Mouse (Mus musculus) granulocyte monocyte progenitor cell, adult 5-6 weeks (primary cell): ENCODE measurements around the gene Ptch1. TPM values are rescaled to one million over a fixed set of nuclear protein-coding genes. Genes with fewer than 3 reads are reported as not detected.
A peak's percentile ranks its signal among the peaks of the same experiment; 100 is the strongest.

ENCODE experiments used
- ATAC-seq: replicated peaks from 2 replicates; pipeline ENCODE4 v1.8.0; 2016; ENCODE audit warnings: mild to moderate bottlenecking, moderate TSS enrichment, inconsistent platforms; ENCODE audit not compliant: poor library complexity, severe bottlenecking
- total RNA-seq, 2 experiments: library from RNA; stranded (forward) in 1 of 2; stranded (reverse) in 1 of 2; fragments of 200-712, 200-1000 nt in 1 of 2; fragments of >200 nt in 1 of 2; fragmentation: Nextera tagmentation in 1 of 2; gene quantifications; 2 replicates each; pipeline ENCODE4 v1.2.3; 2014 to 2017

Gene Ptch1
- total RNA-seq, 2 experiments from 2014 or later, result 7.7 to 14.0 TPM

GRCm38 (mm10) chr13:63541510-63541909 is 31.9 kb downstream of the Ptch1 start:
- no peak for ATAC-seq

DNA sequence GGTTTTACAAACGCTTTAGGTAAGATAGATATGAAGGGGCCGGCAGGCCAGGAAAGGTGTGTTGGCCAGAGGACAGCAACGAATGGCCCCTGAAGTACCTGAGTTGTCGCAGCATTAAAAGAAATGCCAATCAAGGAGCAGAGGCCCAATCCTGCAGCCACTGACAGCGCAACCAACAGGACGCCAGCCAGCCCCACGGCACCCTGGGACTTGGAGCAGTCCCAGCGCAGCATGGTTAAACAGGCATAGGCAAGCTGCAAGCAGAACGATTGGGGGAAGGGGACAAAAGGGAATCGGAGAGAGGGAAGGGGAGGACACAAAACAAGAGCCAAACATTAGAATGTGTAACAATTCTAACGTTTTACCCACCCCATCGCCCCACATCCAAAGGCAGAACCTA is 32.8 kb downstream of the Ptch1 start:
- no peak for ATAC-seq

- no peak for ATAC-seq
Observed at GRCm38 (mm10) chr13:63534981-63535380, 38.4 kb downstream of the Ptch1 start.

GRCm38 (mm10) chr13:63530857-63531256 is 42.5 kb downstream of the Ptch1 start:
- no peak for ATAC-seq

DNA sequence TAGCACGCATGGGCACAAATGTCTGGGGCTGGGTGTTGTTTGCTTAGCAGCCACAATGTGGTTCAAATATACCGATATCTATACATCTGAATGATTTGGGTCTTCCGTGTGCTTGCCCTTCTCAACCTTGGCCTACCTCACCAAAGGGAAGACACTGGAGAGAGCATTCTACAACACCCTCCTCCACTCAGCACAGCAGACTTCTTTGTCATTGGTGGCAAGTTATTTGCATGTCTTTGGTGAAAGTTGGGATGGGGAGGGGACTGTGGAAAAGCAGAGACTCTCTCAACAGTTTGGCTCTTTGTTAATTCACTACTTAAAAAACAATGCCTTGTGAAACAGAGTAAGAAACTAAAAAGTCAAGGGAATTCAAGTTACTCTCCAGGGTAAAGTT is 43.0 kb downstream of the Ptch1 start:
- no peak for ATAC-seq

- ATAC-seq, result no peak
Observed at GRCm38 (mm10) chr13:63529602-63530370, 43.6 kb downstream of the Ptch1 start.

DNA sequence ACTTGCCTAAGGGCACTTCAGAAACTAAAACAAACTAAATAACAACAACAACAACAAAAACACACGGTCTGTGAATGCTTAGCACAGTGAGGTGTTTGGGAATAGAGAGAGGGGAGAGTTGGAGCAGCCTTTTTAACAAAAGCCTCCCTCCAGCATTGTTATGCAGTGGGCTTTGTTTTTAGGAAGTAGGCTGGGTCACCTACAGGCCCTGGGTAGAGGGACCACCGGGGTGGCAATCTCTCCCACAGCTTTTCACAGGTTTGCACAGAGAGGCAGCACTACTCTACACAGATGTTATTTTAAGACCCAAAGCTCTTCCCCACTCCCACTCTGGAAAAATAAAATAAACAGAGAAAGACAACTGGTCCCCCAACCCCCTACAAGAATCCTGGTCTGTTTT is 44.5 kb downstream of the Ptch1 start:
- ATAC-seq, result no peak

GRCm38 (mm10) chr13:63528164-63528675 is 45.2 kb downstream of the Ptch1 start:
- peak; percentile 95 for ATAC-seq

DNA sequence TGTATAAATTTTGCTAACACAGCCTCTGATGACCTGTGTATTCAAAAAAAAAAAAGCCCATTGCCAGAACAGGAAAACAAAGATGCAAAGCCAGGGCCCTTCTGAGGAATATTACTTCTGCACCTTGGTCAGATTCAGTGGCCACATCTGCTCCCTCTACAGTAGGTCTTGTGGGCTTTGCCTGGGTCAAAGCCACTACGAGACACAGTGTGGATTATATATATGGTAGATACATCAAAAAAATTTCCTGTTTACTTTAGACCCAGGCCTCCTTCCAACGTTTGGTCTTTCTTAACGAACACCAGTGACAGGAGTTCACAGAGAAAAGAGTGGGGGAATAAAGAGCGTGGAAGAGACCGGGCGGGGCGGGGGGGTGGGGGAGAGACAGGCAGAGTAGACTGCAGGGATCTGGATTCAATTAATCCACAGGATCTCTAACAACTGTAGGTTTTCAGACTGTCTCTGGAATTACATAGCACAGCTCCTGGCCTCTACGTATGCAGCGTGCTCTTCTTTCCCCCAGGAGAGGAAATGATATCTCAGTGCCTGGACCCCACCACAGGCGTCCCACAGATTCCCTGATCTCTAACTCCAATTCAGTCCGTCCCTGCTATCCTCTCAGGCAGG is 47.7 kb downstream of the Ptch1 start:
- no peak for ATAC-seq

- no peak for ATAC-seq
Observed at GRCm38 (mm10) chr13:63524608-63525570, 48.5 kb downstream of the Ptch1 start.

DNA sequence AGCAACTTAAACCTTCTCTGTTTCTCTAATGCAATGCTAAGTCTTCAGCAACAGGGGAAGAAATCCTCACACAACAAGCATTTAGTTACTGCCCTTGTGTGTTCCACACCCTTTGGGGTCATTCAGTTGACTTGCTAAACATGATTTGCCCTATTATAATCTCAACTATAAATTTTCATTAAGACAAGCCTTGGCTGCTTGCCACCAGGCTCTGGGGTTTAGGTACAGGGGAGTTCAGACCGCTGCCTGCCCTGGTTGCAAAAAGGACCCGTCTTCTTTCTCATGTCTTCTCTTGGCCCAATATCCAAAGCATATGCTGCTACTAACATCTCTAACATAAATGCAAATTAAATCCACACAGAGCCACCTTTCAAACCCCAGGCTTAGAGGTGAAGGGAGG is 49.3 kb downstream of the Ptch1 start:
- ATAC-seq, result no peak

- no peak for ATAC-seq
Observed at GRCm38 (mm10) chr13:63522832-63523231, 50.6 kb downstream of the Ptch1 start.

DNA sequence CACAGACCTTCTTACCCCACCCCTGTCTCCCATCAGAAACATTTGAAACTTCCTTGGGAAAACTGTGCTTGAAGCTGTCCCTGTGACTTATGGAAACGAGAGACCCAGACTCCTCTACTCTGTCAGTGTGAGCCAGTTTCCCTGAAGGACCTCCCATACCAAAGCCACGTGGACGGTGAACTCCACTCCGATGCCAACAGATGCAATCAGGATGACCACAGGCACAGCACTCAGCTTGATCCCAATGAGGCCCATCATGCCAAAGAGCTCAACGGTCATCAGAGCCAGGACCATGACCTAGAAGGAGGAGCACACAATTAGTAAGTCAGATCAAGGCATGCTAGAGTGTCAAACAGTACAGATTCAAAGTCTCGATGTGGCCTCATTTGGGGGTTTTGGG is 53.3 kb downstream of the Ptch1 start:
- no peak for ATAC-seq

- ATAC-seq, result no peak
Observed at GRCm38 (mm10) chr13:63516535-63516934, 56.9 kb downstream of the Ptch1 start.

DNA sequence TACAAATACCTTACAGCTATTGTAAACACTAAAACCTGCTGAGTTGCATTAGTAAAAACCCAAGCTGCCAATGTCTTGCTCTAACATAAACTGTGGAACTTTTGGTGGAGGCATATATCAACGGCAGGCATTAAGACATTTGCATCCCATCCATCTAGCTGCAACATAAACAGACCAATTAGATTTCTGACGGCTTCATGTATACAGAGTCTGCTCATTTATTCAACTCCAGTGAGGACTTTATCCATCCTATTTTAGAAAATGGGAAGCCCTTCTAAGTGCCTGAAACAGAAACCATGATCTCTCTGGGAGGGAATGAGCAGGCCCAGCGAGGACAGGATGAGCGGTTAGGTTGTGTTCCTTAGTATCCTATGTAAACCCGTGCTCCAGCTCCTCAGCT is 57.9 kb downstream of the Ptch1 start:
- ATAC-seq, result no peak

GRCm38 (mm10) chr13:63514931-63515360 is 58.5 kb downstream of the Ptch1 start:
- ATAC-seq, result no peak

DNA sequence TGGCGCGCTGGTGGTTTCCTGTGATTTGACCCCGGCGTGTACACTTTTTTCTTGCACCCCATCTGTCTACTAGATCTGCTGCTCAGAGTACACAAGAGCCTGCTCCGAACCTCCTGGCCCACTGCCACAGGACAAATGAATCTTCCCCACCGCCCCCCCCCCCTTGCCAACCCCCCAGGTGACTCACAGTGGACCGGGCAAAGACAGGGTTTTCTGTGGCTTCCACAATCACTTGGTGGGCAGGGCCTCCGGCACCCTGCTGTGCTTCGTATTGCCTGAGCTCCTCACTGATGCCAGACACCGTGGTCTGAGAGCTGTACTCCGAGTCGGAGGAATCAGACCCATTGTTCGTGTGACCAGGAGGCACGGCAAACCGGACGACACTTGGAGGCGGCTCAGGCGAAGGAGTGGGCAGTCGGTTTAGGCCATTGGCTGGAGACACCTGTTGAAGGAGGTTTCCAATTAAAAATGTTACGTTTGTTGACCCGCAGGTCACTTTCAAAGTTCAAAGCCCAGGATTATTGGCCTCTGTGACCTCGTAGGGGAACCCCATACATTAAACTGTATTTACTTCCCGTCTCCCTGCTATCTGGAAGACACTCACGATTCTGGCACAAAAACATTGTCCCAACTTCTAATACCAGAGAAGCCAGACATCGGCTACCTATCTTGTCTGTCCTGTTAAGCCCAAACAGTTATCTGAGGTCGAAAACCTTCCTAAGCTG is 59.9 kb downstream of the Ptch1 start:
- ATAC-seq, result no peak

DNA sequence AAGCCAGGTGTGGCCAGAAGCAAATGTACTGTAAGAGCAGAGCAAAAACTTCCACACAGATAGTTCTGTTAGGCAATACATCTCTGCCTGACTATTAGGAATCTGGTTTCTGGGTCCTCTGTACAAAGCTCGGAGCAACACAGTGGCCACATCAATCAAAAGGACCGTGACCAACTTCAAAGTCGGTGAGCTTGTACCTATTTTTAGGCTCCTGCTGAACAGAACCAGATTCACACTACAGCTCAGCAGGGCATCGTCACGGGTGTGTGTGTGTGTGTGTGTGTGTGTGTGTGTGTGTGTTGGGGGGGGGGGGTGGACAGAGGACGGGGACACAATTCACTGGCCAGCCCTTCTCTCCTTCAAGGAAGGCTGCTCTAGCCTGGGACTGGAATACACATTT is 61.0 kb downstream of the Ptch1 start:
- ATAC-seq, result no peak

DNA sequence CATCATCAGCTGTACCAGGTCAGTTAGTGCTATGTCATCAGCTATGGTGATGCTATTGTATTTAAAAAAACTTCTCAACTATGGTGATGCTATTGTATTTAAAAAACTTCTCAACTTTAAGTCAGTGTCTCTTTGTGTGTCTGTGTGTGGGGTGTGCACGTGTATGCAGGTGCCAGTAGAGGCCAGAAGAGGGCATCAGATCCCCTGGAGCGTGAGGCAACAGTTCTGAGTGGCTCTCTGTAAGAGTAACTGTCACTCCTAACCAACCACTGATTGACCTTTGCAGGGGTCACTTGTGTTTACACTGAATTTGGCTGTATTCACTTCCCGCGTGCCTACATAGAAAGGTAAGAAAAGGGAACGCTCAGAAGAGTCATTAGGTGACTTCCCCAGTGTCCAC is 65.6 kb downstream of the Ptch1 start:
- ATAC-seq, result no peak

GRCm38 (mm10) chr13:63507001-63507556 is 66.3 kb downstream of the Ptch1 start:
- ATAC-seq, result no peak
